Mouse (Mus musculus) heart, postnatal 0 days (tissue): ENCODE measurements at regions not wholly inside any gene's neighbourhood (a gene's known extent, or its start where the extent isn't known, plus 50 kb on each side); places are given as distances from the start of the nearest gene placed in this dataset.

Experiments
- ATAC-seq: fragments of 200-750 bp; cut with Nextera tagmentation; 2 replicates; pipeline ENCODE4 v1.8.0; 2017; ENCODE audit warnings: low read depth, moderate number of reproducible peaks, moderate library complexity; ENCODE audit not compliant: insufficient read depth
- DNase-seq: peaks from one replicate; pipeline ENCODE4 v3.0.0-alpha.2; 2016; ENCODE audit warnings: low spot score
- H3K27ac ChIP-seq: fragments of 300-500 bp; sonication (generic); 2 replicates; pipeline ENCODE4 v1.5.1; 2014; ENCODE audit warnings: low read depth, mild to moderate bottlenecking
- H3K27me3 ChIP-seq: fragments of 300-500 bp; sonication (generic); 2 replicates; pipeline ENCODE4 v1.6.1; 2014; ENCODE audit warnings: low read length, mixed read lengths; ENCODE audit not compliant: control insufficient read depth, insufficient read depth
- H3K36me3 ChIP-seq: fragments of 300-500 bp; sonication (generic); replicated peaks from 2 replicates; pipeline ENCODE4 v1.6.1; 2014; ENCODE audit warnings: low read length, mixed read lengths; ENCODE audit not compliant: control insufficient read depth, insufficient read depth
- H3K4me1 ChIP-seq: fragments of 300-500 bp; sonication (generic); 2 replicates; pipeline ENCODE4 v1.6.1; 2014; ENCODE audit warnings: antibody characterized with exemption; ENCODE audit not compliant: control insufficient read depth, insufficient read depth
- H3K4me2 ChIP-seq: fragments of 300-500 bp; sonication (generic); 2 replicates; pipeline ENCODE4 v1.6.1; 2014; ENCODE audit warnings: low read depth, mild to moderate bottlenecking, low read length, moderate library complexity
- H3K4me3 ChIP-seq: fragments of 300-500 bp; sonication (generic); 2 replicates; pipeline ENCODE4 v1.5.1; 2014; ENCODE audit warnings: low read depth, low read length
- H3K9ac ChIP-seq: fragments of 300-500 bp; sonication (generic); replicated peaks from 2 replicates; pipeline ENCODE4 v1.6.1; 2014; ENCODE audit warnings: low read depth, low read length, mixed read lengths
- H3K9me3 ChIP-seq: fragments of 300-500 bp; sonication (generic); replicated peaks from 2 replicates; pipeline ENCODE4 v1.6.1; 2016; ENCODE audit warnings: low read length; ENCODE audit not compliant: control insufficient read depth
- CTCF ChIP-seq: IDR thresholded peaks from 2 replicates; pipeline ENCODE4 v1.5.1; 2016; ENCODE audit warnings: antibody characterized with exemption, control low read depth, low read depth
- EP300 ChIP-seq: IDR thresholded peaks from 2 replicates; pipeline ENCODE4 v1.6.1; 2016; ENCODE audit warnings: antibody characterized with exemption, low read depth
- WGBS: fragments of 180-500 bp; shearing (Covaris S2); extraction: QIAGEN DNeasy Blood & Tissue Kit; methylation state at CpG from one replicate; pipeline ENCODE4 v1.1.7; 2014; 5-methylcytosine and 5-hydroxymethylcytosine counted together

GRCm38 (mm10) chr8:126733779-126734178 is 140.0 kb upstream of the Irf2bp2 start:
- ATAC-seq = no peak
- Histone ChIP-seq H3K4me3 (no peak overlapping the region), H3K27ac (no peak overlapping the region), H3K4me1 (peaks cover 18% of the 10 kb centered on the region), H3K9ac (no peak overlapping the region), H3K36me3 (no peaks in the 10 kb centered on the region), H3K4me2 (no peak overlapping the region), H3K9me3 (no peaks in the 10 kb centered on the region), H3K27me3 (no peaks in the 10 kb centered on the region)
- TF ChIP-seq CTCF = no peak
- no peak for TF ChIP-seq EP300
- no peak for DNase-seq
- WGBS = 78% methylated on average over 6 of the region's 6 CpGs

- TF ChIP-seq EP300 = no peak
- no peak for TF ChIP-seq CTCF
- Histone ChIP-seq H3K4me2 (no peak overlapping the region), H3K9me3 (no peaks in the 10 kb centered on the region), H3K27ac (no peak overlapping the region), H3K27me3 (no peaks in the 10 kb centered on the region), H3K9ac (no peak overlapping the region), H3K36me3 (no peaks in the 10 kb centered on the region), H3K4me3 (no peak overlapping the region), H3K4me1 (peaks cover 18% of the 10 kb centered on the region)
- DNase-seq (no peak), ATAC-seq (no peak)
- WGBS = 82% methylated on average over 7 of the region's 7 CpGs
These were observed 139.5 kb upstream of the Irf2bp2 start for GRCm38 (mm10) chr8:126733307-126733706.

- H3K27ac ChIP-seq = no peak overlapping the region
- H3K9ac ChIP-seq = no peak overlapping the region
- ATAC-seq (no peak), DNase-seq (no peak)
- 0 out of 2 replicates have a peak, but pooled peaks cover 5% of the 10 kb centered on the region for H3K9me3 ChIP-seq
- no peak overlapping the region for H3K4me3 ChIP-seq
- no peaks in the 10 kb centered on the region for H3K27me3 ChIP-seq
- WGBS = 83% methylated on average over 3 of the region's 3 CpGs
- TF ChIP-seq CTCF (no peak), EP300 (no peak)
- peaks cover 4% of the 10 kb centered on the region for H3K4me1 ChIP-seq
- H3K36me3 ChIP-seq = no peaks in the 10 kb centered on the region
- no peak overlapping the region for H3K4me2 ChIP-seq
These were observed 136.3 kb upstream of the Irf2bp2 start for GRCm38 (mm10) chr8:126730017-126730631.

DNA sequence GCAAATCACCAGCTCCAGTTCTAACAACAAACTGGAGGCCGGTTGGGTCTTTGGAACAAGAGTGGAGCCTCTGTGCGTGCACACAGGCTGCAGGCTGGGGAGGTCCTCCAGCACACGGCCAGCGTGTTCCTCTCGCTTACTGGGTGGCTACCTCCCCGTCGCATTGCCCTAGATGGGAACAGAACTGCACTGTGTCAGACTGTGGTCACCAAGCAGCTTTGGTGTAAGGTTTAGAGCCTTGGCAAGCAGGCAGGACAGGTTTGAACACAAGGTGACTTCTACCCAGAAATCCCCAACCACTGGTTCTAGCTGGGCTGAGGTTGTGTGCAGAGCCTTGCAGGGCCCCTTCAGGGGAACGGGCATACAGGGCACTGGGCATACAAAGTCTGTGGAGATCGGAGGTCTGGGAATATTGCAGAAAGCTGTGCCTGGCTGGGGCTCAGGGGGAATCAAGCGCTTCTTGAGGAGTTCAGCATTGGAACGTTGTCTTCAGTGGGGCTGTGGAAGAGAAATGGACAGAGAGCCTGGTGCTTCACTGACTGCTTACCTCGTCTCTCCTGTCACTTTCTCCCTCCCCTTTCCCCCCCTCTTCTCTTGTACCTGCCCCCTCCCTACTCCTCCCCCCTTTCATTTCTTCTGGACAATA is 135.3 kb upstream of the Irf2bp2 start:
- Histone ChIP-seq H3K27ac (no peak overlapping the region), H3K27me3 (no peaks in the 10 kb centered on the region), H3K4me2 (no peak overlapping the region), H3K9me3 (0 out of 2 replicates have a peak, but pooled peaks cover 5% of the 10 kb centered on the region), H3K36me3 (no peaks in the 10 kb centered on the region), H3K9ac (no peak overlapping the region), H3K4me3 (no peak overlapping the region), H3K4me1 (no peaks in the 10 kb centered on the region)
- no peak for TF ChIP-seq EP300
- no peak for TF ChIP-seq CTCF
- WGBS = 84% methylated on average over 12 of the region's 12 CpGs
- ATAC-seq (no peak), DNase-seq (no peak)

GRCm38 (mm10) chr8:126728135-126728534 is 134.3 kb upstream of the Irf2bp2 start:
- Histone ChIP-seq H3K9me3 (0 out of 2 replicates have a peak, but pooled peaks cover 5% of the 10 kb centered on the region), H3K36me3 (no peaks in the 10 kb centered on the region), H3K4me2 (no peak overlapping the region), H3K27ac (no peak overlapping the region), H3K27me3 (no peaks in the 10 kb centered on the region), H3K4me1 (no peaks in the 10 kb centered on the region), H3K9ac (no peak overlapping the region), H3K4me3 (no peak overlapping the region)
- TF ChIP-seq EP300 = no peak
- ATAC-seq = no peak
- WGBS = 93% methylated on average over 5 of the region's 5 CpGs
- no peak for DNase-seq
